Mouse (Mus musculus) thymus, adult 18-20 months (tissue): ENCODE data around the gene Nr6a1.

Experiments used
- DNase-seq, 2 experiments: peaks; one replicate each; pipeline ENCODE4 v3.0.0; 2022; ENCODE audit warnings: mixed read lengths in 2 of 2

The Nr6a1 gene

DNA sequence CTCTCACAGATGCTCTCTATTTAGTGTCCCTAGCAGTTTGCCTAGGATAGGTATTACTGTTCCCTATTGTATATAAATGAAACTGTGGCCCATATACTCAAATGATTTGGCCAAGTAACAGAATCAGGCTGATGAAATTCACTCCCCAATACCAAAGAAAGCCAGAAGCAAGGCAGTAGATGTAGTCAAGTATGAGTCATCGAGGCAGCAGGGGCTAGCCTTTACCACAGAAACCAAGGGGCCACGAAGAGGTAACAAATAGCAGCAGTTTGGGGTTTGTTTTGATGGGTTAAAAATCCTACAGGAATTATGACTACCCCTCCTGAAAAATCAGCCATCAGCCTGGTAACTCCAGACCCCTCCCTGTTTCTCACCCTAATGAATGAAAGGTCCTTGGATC lies 147.5 kb downstream of the Nr6a1 start:
- DNase-seq, result no peak

- no peak for DNase-seq
Measured at GRCm38 (mm10) chr2:38777326-38777725, 150.2 kb downstream of the Nr6a1 start.

GRCm38 (mm10) chr2:38774936-38775335 lies 152.6 kb downstream of the Nr6a1 start:
- DNase-seq, result no peak

GRCm38 (mm10) chr2:38771478-38771797 lies 156.1 kb downstream of the Nr6a1 start:
- no peak for DNase-seq

- DNase-seq, result no peak
Measured at GRCm38 (mm10) chr2:38770772-38771477, 156.6 kb downstream of the Nr6a1 start.

- DNase-seq, result no peak
Measured at GRCm38 (mm10) chr2:38767177-38767931, 160.1 kb downstream of the Nr6a1 start.

GRCm38 (mm10) chr2:38739847-38740246 lies 187.6 kb downstream of the Nr6a1 start:
- no peak for DNase-seq

- peak; percentile 13 to 17 for DNase-seq
Measured at GRCm38 (mm10) chr2:38739410-38739809, 188.1 kb downstream of the Nr6a1 start.

- no peak for DNase-seq
Measured at GRCm38 (mm10) chr2:38738601-38739301, 188.7 kb downstream of the Nr6a1 start.

GRCm38 (mm10) chr2:38735740-38736139 lies 191.7 kb downstream of the Nr6a1 start:
- no peak for DNase-seq

- DNase-seq, result no peak
Measured at GRCm38 (mm10) chr2:38734721-38735120, 192.8 kb downstream of the Nr6a1 start.

- DNase-seq, result no peak
Measured at GRCm38 (mm10) chr2:38730331-38730827, 197.1 kb downstream of the Nr6a1 start.

- no peak for DNase-seq
Measured at GRCm38 (mm10) chr2:38725427-38725826, 202.1 kb downstream of the Nr6a1 start.

DNA sequence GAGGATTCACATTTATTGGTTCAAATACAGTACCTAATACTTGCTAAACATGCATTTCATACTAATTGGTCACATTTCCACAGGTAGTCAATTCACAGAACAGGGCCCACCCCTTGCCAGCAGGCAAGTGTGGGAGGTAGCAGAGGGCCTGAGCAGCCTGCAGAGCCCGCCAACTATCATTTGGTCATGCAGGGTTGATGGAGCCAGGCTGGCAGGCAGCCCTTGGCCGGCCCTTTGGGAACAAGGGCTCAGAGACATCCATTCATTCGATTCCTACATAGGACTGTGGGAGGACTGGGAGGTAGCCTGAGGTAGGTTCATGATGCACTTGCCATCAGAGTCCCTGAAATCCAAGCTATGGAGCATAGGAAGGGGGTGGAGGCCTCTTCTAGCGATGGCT lies 204.1 kb downstream of the Nr6a1 start:
- DNase-seq, result no peak

GRCm38 (mm10) chr2:38722076-38722475 lies 205.4 kb downstream of the Nr6a1 start:
- no peak for DNase-seq

GRCm38 (mm10) chr2:38720661-38721060 lies 206.8 kb downstream of the Nr6a1 start:
- DNase-seq, result no peak

DNA sequence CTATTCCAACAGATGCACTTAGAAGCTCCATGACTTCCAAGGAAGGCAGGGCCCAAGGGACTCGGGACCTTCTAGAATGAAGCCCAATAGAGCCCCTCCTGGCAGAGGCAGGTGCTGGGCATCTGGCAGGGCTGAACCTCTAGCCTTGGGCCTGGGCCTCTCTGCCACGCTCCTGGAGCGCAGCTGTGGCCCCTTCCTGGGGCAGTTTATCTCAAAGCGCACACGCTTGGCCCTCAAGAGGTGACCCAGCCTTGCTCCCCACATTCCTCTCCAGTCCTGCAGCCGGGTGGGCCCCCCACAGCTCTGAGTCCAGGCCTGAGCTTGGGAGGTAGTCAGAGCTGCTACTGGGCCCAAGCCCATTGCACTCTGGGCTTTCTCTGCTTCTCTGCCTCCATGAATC lies 208.1 kb downstream of the Nr6a1 start:
- DNase-seq, result no peak

GRCm38 (mm10) chr2:38718676-38719075 lies 208.8 kb downstream of the Nr6a1 start:
- DNase-seq, result no peak

- no peak for DNase-seq
Measured at GRCm38 (mm10) chr2:38717436-38717835, 210.1 kb downstream of the Nr6a1 start.

DNA sequence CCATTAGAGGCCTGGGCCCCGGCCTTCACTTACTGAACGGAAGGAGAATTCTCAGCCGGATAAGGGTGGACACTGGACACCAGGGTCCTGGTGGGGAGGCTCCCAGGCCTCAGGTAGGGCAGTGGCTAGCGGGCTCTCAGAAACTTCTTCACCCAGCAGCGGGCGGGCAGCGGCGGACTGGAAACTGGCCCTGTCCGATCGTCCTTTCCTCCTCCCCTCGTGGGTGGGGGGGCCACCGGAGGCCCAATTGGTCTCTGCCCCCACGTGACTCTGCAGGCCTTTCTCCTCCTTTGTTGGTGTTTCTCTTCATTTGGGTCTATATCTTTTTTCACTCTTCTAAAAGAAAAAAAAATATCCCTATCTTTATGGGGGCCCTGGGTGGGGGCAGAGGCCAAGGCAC lies 213.2 kb downstream of the Nr6a1 start, which contains the start of gene Nr5a1:
Gene Nr5a1, minus strand, starts transcription at position 219 of the 400 bp plus-strand sequence.
- DNase-seq, result no peak

DNA sequence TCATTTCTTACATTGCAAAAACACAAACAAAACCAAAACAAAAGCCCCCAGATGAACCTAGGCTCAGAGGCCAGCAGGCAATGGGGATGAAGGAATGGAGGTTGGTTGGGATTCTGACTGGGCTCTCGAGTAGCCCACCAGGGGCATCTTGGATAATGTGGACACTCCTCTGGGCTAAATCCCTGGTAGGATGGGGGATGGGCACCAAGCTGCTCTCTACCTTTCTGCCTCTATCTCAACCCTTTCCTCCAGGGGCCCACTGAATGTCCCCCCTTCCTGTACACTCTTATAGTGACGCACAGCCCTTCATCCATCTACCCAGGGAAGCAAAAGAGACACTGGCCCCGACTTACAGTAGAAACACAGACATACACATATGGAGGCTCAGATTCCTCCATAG lies 213.9 kb downstream of the Nr6a1 start:
- DNase-seq, result no peak

GRCm38 (mm10) chr2:38712769-38713125 lies 214.7 kb downstream of the Nr6a1 start:
- no peak for DNase-seq

DNA sequence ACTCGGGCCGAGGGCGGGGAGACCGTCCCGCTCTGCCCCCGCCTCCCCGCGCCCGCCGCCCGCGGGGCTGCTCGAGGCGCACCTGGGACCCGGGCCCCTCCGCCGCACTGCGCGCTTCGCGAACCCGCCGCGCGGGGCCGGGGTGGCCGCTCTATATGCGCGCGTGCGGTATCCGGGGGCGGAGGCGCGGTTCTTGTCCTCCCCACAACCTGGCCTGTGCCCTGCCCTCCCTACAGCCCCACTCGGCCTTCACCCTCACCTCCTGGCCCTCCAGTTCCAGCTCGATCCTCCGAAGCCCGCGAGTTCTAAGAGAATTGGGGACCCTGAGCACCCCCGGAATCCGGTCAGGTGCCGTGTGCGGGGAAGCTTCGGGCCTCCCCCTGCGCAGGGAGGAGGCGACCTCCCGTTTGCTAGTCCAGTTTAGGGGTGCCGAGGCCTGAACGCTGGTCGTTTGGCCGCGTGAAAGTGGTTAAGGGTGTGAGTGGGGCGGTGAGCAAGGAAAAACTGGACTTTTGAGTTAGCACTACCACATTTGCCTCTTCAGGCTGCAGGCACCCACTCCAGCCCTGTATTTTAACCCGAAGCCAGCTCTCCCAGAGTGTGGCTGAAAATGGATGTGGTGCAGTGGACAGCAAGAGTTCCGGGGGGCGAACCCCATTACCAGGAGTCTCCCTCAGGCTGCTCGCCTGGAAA lies 215.3 kb downstream of the Nr6a1 start:
- DNase-seq, result no peak
